Mouse (Mus musculus) liver, embryonic 14.5 days (tissue): ENCODE measurements around the gene Bmpr1b.

ENCODE experiments used
- CTCF ChIP-seq: IDR thresholded peaks from 2 replicates; pipeline ENCODE4 v1.5.1; 2016; ENCODE audit warnings: antibody characterized with exemption, low read depth, control low read depth
- EP300 ChIP-seq: IDR thresholded peaks from 2 replicates; pipeline ENCODE4 v1.6.1; 2016; ENCODE audit warnings: antibody characterized with exemption, low read depth

DNA sequence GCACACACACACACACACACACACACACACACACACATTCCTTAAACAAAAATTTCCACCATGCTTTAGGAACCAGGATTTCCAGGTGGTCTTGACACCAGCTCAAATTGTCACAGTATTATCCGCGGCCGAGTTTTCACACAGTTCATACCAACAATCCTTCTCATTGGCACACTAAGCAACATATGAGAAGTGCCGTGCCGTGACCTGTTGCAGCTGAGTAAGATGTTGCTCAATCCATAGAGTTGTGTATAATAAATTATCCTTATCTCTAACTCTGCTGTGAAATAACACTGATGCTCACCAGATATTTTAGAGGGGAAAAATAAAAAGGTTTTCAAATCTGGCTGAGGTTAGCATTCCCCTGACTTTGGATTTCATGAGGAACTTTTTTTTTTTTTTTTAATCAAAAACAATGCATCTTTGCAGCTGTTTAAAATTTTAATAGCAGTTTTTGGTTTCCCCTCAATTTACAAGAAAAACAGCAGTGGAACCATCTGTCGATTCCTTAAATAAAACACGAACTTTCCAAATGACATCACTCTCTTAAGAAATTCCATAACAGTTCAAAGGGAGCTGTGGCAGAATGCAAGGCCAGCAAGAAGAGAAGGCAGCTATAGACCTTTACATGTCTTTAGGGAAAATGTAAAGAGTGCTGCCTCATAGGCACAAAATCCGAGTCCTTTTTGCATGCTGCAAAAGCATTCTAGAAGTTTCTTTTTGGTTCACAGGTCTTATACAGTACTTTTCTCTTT lies 378.0 kb downstream of the Bmpr1b start:
- TF ChIP-seq CTCF: no peak
- no peak for TF ChIP-seq EP300
